Mouse (Mus musculus) CH12.LX (cell line): ENCODE results near the gene Mprip.

Experiments
- CHD1 ChIP-seq: IDR thresholded peaks from 2 replicates; pipeline ENCODE4 v1.6.1; 2012; ENCODE audit warnings: low read depth, low read length, improper control_type of control experiment, inconsistent platforms
- CTCF ChIP-seq, 2 experiments: IDR thresholded peaks in 1 of 2; conservative IDR thresholded peaks in 1 of 2; 2 replicates each; pipeline ENCODE4 v1.5.1; 2011 to 2012; ENCODE audit warnings: low read depth in 2 of 2, low read length in 2 of 2, improper control_type of control experiment in 1 of 2, inconsistent platforms in 1 of 2, mild to moderate bottlenecking in 1 of 2, moderate library complexity in 1 of 2
- E2F4 ChIP-seq: IDR thresholded peaks from 2 replicates; pipeline ENCODE4 v1.6.1; 2011; ENCODE audit warnings: low read depth, low read length, improper control_type of control experiment; ENCODE audit not compliant: insufficient replicate concordance
- TBP ChIP-seq: conservative IDR thresholded peaks from 2 replicates; pipeline ENCODE4 v1.6.1; 2011; ENCODE audit warnings: low read depth, low read length, improper control_type of control experiment
- ZNF384 ChIP-seq: IDR thresholded peaks from 2 replicates; pipeline ENCODE4 v1.6.1; 2012; ENCODE audit warnings: low read depth, low read length, improper control_type of control experiment, inconsistent platforms

GRCm38 (mm10) chr11:59694533-59694932 lies 33.4 kb downstream of the Mprip start:
- TF ChIP-seq E2F4 (no peak), ZNF384 (no peak), TBP (no peak), CTCF (conservative IDR thresholded peaks at IDR 0.05 in 1 of 2, IDR thresholded peaks at IDR 0.05 in 1 of 2; ENCODE audit: low read depth in 2 of 2, low read length in 2 of 2) (no peak), CHD1 (no peak)
